ENCODE assay signal across 23 mouse cellular contexts in the genomic region with DNA sequence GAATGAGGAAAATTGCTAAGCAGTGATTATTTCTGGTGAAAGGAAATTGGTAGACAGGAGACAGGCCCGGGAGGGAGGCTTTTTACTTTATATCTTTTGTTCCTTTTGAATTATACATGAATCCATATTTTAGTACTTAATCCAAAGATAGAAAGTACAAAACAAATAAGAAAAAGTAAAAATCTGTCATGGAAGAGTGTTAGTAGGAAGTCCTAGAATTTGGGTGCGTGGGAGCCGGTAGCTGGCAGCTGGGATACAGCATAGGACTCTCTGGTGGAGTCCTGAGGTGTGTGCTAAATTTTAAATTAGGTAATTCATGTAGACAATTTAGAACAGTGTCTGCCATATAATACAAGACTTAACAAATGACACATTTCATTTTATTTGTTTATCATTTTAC. TPM values are rescaled to one million over a fixed set of nuclear protein-coding genes. Genes with fewer than 3 reads are reported as not detected.
DNase-seq lines count a peak whose midpoint lies in the region; ATAC-seq lines count a peak whose summit lies in the region.
"Had no signal": no experiment of that assay in that cellular context is flagged by ENCODE, and none has a peak within 500 bp of the region (broad histone marks: within the 10 kb centered on the region; RNA-seq: fewer than 3 reads in every experiment).

No protein-coding gene starts in this region.

- intact Hi-C loops in left cerebral cortex, postnatal 36 days (cut with DNase I), result no loop called here

- ATAC-seq in megakaryocyte-erythroid progenitor cell, adult 5-6 weeks (replicated peaks; ENCODE audit: low FRiP score, low TSS enrichment, poor library complexity, severe bottlenecking), result no peak
- ATAC-seq: forebrain, embryonic 15.5 days; intestine, embryonic 16.5 days; Patski had no signal

- DNase-seq in frontal cortex, postnatal 36 days (ENCODE audit: low spot score in 2 of 2), result peak; percentile 26 to 72
- DNase-seq in frontal cortex, postnatal 25 days (ENCODE audit: low spot score in 2 of 2), result no peak
- DNase-seq in brain, adult 2 months (ENCODE audit: low read depth, low spot score), result peak; percentile 77
- DNase-seq in left cerebral cortex, postnatal 36 days (ENCODE audit: low spot score in 2 of 2), result peak; percentile 27 to 55
- DNase-seq in right cerebral cortex, postnatal 36 days (ENCODE audit: low spot score in 2 of 2), result peak; percentile 31 to 69
- no peak for DNase-seq in adrenal gland, adult 18-20 months (ENCODE audit: low spot score in 2 of 2)
- DNase-seq: adrenal gland, postnatal 25 days; cerebellum, adult 18-20 months; cerebellum, postnatal 10 days; gastrocnemius, adult 2 months; gastrocnemius, postnatal 36 days; heart, adult 18-20 months; heart, postnatal 36 days; kidney, adult 9 months; kidney, postnatal 10 days; lung, postnatal 36 days; thymus, adult 18-20 months; thymus, postnatal 25 days had no signal

RNA-seq across cellular contexts. Expression of a gene that starts 16.4 kb away (rescaled TPM):
- 1 to 10 TPM; 1.9 to 3.7 TPM for total RNA-seq in left cerebral cortex, postnatal 36 days (2021)
- 1 to 10 TPM in 1 of 2 experiments, under 1 TPM in 1; 0.58 to 1.2 TPM for total RNA-seq in adrenal gland, adult 18-20 months (2021)
- total RNA-seq in megakaryocyte-erythroid progenitor cell, adult 5-6 weeks (2014; fragmentation: Nextera tagmentation), result 0.54 and 3.2 TPM in 2 replicates
- 0.53 and 0.56 TPM in 2 replicates for total RNA-seq in megakaryocyte-erythroid progenitor cell, adult 5-6 weeks (2017)
- total RNA-seq: gastrocnemius, postnatal 36 days had no signal

RNA-seq across cellular contexts. Expression of a gene that starts 27.0 kb away (rescaled TPM):
- 10 to 100 TPM; 79.9 to 81.0 TPM for total RNA-seq in left cerebral cortex, postnatal 36 days (2021)
- 1 to 10 TPM; 3.7 to 4.0 TPM for total RNA-seq in adrenal gland, adult 18-20 months (2021)
- total RNA-seq in megakaryocyte-erythroid progenitor cell, adult 5-6 weeks (2014; fragmentation: Nextera tagmentation), result 0.45 and 1.7 TPM in 2 replicates
- 0.91 TPM in 1 of 2 replicates, not detected in the other for total RNA-seq in megakaryocyte-erythroid progenitor cell, adult 5-6 weeks (2017)
- total RNA-seq: MEL had no signal

Comparison
In these comparisons a context has a peak if more than half of its experiments do, and no peak if none do; other contexts are left out.
1. DNase-seq: peak in frontal cortex, postnatal 36 days (2 of 2), brain, adult 2 months (single experiment), left cerebral cortex, postnatal 36 days (2 of 2) and right cerebral cortex, postnatal 36 days (2 of 2); none in frontal cortex, postnatal 25 days (0 of 2) and adrenal gland, adult 18-20 months (0 of 2).
2. RNA of a gene that starts 27.0 kb away (total RNA-seq): 79.9 to 81.0 TPM in left cerebral cortex, postnatal 36 days; 3.7 to 4.0 TPM in adrenal gland, adult 18-20 months and 0.45 to 1.7 TPM in megakaryocyte-erythroid progenitor cell, adult 5-6 weeks; every median in the first group is over 10 times any median in the second.